Mouse (Mus musculus) lung, postnatal 14 days (tissue): ENCODE measurements around the gene Greb1.
A peak's percentile ranks its signal among the peaks of the same experiment; 100 is the strongest.
"Not testable (repeated sequence)": the region's sequence is repeated elsewhere in the genome, so short reads cannot be mapped to it uniquely, and the experiment has no call there.

Experiments used
- DNase-seq: peaks from one replicate; pipeline ENCODE4 v3.0.0; 2021

Gene Greb1

GRCm38 (mm10) chr12:16760246-16760645 is 40.4 kb downstream of the Greb1 start:
- no peak for DNase-seq

GRCm38 (mm10) chr12:16754311-16754710 is 46.4 kb downstream of the Greb1 start:
- DNase-seq: peak; percentile 79

GRCm38 (mm10) chr12:16753555-16753954 is 47.1 kb downstream of the Greb1 start:
- DNase-seq: no peak

- DNase-seq: no peak
Observed at GRCm38 (mm10) chr12:16753110-16753509, 47.6 kb downstream of the Greb1 start.

GRCm38 (mm10) chr12:16752236-16752840 is 48.3 kb downstream of the Greb1 start:
- no peak for DNase-seq

GRCm38 (mm10) chr12:16751609-16752008 is 49.1 kb downstream of the Greb1 start:
- no peak for DNase-seq

GRCm38 (mm10) chr12:16740059-16740458 is 60.6 kb downstream of the Greb1 start:
- no peak for DNase-seq

- DNase-seq: no peak
Observed at GRCm38 (mm10) chr12:16737266-16737665, 63.4 kb downstream of the Greb1 start.

GRCm38 (mm10) chr12:16734698-16735097 is 66.0 kb downstream of the Greb1 start:
- DNase-seq: no peak

- no peak for DNase-seq
Observed at GRCm38 (mm10) chr12:16734009-16734408, 66.7 kb downstream of the Greb1 start.

GRCm38 (mm10) chr12:16731121-16731741 is 69.5 kb downstream of the Greb1 start:
- DNase-seq: peak; percentile 74

GRCm38 (mm10) chr12:16730196-16730595 is 70.5 kb downstream of the Greb1 start:
- no peak for DNase-seq

GRCm38 (mm10) chr12:16728221-16728620 is 72.5 kb downstream of the Greb1 start:
- DNase-seq: no peak

GRCm38 (mm10) chr12:16726229-16726628 is 74.5 kb downstream of the Greb1 start:
- no peak for DNase-seq

GRCm38 (mm10) chr12:16723601-16724000 is 77.1 kb downstream of the Greb1 start:
- no peak for DNase-seq

GRCm38 (mm10) chr12:16718660-16719315 is 81.9 kb downstream of the Greb1 start:
- DNase-seq: peak; percentile 69

- DNase-seq: peak; percentile 55
Observed at GRCm38 (mm10) chr12:16717653-16718052, 83.0 kb downstream of the Greb1 start.

- no peak for DNase-seq
Observed at GRCm38 (mm10) chr12:16714616-16715015, 86.1 kb downstream of the Greb1 start.

- DNase-seq: no peak
Observed at GRCm38 (mm10) chr12:16698691-16699090, 102.0 kb downstream of the Greb1 start.

- DNase-seq: no peak
Observed at GRCm38 (mm10) chr12:16696146-16696545, 104.5 kb downstream of the Greb1 start.

- DNase-seq: not testable (repeated sequence)
Observed at GRCm38 (mm10) chr12:16695252-16695651, 105.4 kb downstream of the Greb1 start.

- DNase-seq: no peak
Observed at GRCm38 (mm10) chr12:16694783-16695182, 105.9 kb downstream of the Greb1 start.

- DNase-seq: no peak
Observed at GRCm38 (mm10) chr12:16690631-16691030, 110.1 kb downstream of the Greb1 start.

- no peak for DNase-seq
Observed at GRCm38 (mm10) chr12:16672246-16672645, 128.4 kb downstream of the Greb1 start.
